Mouse (Mus musculus): ENCODE data around the gene Gpr152. TPM values are rescaled to one million over a fixed set of nuclear protein-coding genes. Genes with fewer than 3 reads are reported as not detected.
"Not testable (repeated sequence)": the region's sequence is repeated elsewhere in the genome, so short reads cannot be mapped to it uniquely, and the experiment has no call there.

Gpr152 gene
- total RNA-seq, 2 experiments from 2014 or later = not detected

DNA sequence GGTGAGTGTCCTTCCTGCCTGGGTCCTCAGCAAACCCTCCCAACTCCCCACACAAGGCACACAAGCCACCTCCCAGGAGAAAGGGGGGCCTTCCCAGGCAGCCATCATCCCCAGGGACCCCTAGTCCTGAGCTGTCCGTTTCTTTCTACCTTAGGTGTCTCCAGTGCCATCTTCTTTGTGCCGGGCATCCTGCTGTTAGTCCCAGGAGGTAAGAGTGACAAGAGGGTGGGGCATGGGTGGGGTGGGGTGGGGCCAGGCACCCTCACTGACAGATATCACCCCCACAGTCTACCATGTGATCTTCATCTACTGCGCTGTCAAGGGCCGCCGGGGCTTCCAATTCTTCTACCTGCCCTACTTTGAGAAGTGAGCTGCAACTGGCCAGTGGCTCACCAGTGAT lies 8.5 kb upstream of the Gpr152 start:
- DNase-seq = no peak

GRCm38 (mm10) chr19:4131768-4132167 lies 7.8 kb upstream of the Gpr152 start:
- no peak for DNase-seq

DNA sequence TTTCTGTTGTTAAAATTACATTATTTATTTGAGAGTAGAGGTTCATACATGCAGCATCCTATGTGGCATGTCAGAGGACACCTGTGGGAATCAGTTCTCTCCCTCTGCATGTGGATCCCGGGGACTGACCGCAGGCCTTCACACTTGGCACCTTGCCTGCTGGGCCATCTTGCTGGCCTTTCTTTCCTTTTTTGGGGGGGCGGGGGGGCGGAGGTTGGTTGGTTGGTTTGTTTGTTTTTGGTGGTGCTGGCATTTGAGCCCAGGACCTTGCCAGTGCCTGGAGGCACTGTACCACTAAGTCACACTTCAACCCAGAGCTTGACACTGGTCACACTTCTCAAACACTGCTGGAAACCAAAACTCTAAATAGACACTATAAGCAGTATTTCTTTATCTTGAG lies 5.2 kb upstream of the Gpr152 start:
- no peak for DNase-seq

DNA sequence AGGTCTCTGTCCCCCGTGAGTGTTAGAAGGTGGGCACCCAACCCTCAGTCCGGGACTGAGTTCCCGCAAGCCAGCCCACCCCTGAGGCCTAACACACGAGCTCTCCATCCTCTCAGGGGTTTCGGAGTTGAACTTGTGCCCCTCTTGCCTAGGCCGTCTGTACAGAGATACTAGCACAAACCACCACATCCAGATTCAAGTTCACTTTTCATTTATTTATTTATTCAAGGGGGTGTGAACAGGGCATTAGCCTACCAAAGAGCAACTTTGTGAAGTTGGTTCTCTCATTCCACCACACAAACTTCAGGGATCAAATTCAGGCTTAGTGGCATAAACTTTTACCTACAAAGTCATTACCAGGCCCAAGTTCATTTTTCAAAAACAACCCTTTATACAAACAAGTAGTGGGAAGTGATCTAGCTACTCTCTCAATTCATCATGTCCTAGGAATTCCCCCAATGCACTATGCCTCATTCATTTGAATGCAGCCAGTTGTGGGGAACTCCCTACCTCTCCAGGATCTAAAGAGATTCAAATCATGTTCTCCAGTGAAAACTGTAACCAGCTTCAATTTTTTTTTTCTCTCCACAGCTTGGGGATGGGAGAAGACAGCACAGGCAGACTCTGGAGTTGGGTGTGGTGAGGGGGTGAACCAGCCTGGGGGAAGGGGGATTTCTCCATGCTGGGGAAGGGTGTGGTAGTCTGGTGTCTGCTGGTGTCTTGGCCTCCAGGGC lies 4.2 kb upstream of the Gpr152 start:
- not testable (repeated sequence) for DNase-seq

GRCm38 (mm10) chr19:4135963-4136345 lies 3.6 kb upstream of the Gpr152 start:
- not testable (repeated sequence) for DNase-seq

- DNase-seq = no peak
Observed at GRCm38 (mm10) chr19:4136463-4136862, 3.1 kb upstream of the Gpr152 start.

DNA sequence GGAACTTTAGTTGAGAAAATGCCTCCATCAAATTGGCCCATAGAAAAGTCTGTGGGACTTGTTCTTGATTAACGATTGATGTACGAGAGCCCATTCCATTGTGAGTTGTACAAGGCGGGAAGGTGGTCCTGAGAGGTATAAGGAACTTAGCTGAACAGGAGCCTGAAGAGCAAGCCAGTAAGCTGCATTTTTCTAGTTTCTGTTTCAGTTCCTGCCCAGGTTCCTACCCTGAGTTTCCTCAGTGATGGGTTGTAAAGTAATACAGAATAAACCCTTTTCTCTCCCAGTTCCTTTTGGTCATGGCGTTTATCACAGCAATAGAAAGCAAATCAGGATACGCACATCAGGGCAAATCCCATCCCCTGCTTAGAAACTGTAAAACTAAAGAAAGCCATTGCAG lies 1.7 kb upstream of the Gpr152 start:
- no peak for DNase-seq

DNA sequence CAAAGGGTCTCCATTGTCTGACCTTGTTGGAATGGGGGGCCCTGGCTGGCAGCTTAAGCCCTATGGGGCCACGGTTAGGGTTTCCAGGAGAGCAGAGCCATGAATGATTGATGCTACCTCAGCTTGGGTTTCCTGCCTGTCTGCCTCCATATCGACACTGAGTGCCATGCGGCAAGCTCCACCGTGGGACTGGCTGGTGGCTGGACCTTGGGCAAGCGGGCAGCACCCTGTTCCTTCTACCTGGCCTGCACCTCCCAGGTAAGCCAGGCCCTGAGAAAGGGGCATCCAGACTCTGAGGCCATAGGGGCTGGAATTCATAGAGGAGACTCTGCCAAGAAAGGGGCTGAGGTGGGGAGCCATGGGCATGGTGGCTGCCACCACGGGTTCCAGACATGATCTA lies 560 bp downstream of the Gpr152 start:
- DNase-seq = no peak

- DNase-seq = no peak
Observed at GRCm38 (mm10) chr19:4142416-4143173, 3.0 kb downstream of the Gpr152 start.

DNA sequence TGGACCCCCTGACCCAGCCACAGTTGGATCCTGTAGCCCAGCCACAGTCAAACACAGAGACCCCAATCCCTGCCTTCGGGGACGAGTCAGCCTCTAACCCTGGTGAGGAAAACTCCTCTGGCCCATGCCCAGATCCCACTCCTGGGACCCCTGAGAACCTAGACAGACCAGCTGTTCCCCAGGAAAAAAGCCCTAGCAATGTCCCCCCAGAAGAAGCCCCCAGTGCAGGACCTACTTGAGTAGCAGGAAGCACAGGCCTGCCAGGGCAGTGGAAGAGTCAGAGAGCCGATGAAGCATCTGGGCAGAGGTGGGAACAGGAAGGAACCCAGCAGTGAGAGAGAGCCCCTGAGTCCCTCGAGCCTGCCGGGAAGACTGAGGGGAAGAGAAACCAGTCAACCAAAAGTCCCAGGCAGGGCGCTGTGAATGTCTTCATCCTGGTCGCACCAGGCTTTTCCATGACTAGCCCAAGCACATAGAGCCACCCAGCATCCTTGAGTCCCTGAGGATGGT lies 4.2 kb downstream of the Gpr152 start, which contains the start of gene Cabp4:
TSS of gene Cabp4 (minus strand) at position 275 of the 510 bp plus-strand sequence.
- no peak for DNase-seq

DNA sequence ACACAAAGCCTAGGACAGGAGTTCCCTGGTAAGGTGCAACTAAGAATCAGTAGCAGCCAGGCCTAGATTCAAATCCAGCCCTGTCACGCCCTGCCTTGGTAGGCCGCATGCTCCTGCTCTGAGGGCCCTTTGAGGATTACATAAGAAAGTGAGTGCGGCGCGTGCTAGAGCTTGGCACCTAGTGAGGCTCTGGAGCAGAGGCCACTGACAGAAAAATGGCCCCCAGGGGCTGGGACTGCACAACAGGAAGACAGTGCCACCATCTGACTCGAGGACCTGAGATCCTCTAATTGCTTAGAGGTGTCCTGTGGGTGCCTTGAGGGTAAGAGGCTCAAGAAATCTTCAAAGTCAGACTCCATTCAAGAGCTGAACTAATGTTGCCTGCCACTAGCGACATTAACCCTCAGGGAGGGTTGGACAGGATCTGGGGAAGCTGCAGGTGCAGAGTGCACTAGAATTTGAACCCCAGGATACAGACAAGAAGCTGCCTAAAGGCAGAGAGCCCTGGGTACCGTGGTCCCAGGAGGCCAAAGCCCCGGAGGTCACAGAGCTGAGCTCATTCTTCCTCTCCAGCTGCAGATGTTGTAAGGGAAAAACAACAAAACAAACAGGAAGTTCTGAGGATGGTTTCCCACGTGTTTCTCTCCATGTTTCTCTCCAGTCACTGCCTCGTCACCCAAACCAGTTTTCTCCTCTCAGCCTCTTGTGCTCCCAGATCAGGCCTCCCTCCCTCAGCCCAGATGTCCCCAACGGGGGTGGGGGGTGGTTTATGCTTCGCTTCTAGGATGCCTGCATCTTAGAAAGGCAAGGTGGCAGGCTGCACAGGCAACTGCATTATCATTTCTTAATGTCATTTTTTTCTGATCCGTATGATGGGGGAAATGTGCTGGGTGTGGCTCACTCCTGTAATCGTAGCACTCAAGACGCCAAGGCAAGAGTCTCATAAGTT lies 5.2 kb downstream of the Gpr152 start:
- no peak for DNase-seq

DNA sequence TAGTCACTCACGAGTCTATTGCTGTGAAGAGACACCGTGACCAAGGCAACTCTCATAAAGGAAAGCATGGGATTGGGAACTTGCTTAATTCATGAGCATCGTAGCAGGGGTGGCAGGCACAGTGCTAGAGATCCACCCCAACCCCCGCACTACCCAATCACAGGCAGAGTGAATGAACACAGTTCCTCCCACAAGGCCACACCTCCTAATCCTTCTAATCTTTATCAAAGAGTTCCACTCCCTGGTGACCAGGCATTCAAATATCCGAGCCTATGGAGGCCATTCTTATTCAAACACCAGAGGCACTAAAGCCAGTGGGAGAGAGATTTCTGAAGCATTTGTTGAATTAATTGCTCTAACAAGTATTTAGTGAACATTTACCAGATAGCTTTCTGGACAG lies 6.3 kb downstream of the Gpr152 start:
- no peak for DNase-seq

DNA sequence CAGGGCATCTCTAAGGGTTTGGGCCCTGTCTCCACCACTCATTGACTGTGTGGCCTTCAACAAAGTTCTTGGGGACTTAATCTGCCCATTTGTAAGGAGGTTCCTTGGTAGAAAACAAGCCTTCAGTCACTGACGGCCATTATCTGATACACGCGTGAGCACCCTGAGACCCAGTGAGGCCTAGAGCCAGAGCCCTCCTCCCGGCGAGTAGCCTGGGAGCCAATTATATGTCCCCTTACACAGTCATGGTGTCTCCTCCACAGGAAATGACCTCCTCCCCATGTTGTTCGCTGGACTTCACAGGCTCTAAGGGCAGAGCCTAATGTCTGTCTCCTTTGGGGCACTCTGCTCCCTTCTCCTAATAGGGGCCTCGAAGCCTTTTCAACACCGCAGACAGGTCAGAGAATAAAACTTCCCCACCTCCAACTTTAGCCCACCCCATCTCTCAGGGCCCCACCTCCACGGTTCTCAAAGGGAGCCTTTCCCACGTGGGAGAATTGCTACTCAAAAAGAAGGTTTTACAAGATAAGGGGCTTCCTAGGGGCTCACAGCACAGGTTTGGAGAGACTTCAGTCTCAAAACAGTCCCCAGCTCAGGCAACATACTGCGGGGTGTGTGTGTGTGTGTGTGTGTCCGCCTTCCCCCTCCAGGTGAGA lies 6.9 kb downstream of the Gpr152 start:
- DNase-seq = no peak

- no peak for DNase-seq
Observed at GRCm38 (mm10) chr19:4147022-4147405, 7.4 kb downstream of the Gpr152 start.

DNA sequence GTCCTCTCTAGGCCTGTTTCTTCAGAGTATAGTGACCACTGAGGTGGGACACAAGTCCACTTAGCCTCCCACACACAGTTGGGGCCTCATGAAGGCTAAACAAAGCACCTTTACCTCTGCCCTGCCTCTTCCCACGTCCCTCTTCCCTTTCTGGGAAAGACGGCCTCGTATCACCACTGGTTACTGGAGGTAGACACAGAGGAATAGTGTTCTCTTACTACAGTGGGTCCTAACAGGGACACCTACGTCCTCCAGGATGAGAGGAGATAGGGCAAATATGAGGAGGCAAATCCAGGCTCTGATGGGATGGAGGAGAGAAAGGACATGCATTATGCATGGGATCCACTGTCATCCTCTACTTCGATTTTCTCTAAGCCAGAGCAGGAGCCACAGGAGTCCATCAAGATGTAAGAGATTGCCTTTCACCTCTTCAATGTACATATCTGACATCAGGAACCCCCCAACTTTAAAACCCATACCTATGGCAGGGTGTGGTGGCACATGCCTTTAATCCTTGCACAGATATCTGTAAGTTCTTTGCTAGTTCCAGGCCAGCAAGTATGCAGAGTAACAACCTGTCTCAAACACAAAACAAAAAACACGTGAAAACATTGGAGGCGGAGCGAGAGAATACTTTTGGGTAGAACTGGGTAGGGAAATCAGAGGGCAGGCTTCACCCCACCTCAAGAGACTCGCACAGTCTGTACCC lies 8.3 kb downstream of the Gpr152 start:
- DNase-seq = no peak

DNA sequence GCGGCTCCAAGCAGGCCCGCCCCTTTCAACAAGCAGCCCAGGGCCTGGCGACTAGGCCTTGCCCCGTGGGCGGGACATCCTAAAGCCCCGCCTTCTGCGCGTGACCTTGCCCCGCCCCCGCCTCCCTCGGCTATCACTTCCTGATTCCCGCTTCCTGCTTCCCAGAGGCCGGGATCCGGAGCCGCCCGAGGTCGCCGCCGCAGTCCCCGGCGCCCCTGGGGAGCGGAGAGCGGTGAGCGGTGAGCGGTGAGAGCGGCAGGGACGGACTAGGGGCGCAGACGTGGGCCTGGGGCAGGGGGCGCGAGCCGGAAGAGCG lies 8.9 kb downstream of the Gpr152 start, which contains the start of gene Coro1b:
TSS of gene Coro1b (plus strand) at position 129 of the 316 bp plus-strand sequence.
- DNase-seq = peak; percentile 99

- no peak for DNase-seq
Observed at GRCm38 (mm10) chr19:4148819-4149218, 9.2 kb downstream of the Gpr152 start.

DNA sequence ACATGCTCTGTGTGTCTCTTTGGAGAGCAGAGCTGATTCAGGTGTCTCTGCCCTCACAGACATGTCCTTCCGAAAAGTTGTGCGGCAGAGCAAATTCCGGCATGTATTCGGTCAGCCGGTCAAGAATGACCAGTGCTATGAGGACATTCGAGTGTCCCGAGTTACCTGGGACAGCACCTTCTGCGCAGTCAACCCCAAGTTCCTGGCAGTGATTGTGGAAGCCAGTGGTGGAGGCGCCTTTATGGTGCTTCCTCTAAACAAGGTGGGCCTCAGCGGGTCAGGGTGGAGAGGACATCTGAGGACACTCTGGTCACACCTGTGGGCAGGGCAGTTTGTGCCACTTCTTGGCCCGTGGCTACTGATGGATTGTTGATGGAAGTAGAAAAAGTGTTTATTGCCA lies 9.7 kb downstream of the Gpr152 start:
- DNase-seq = no peak

- no peak for DNase-seq
Observed at GRCm38 (mm10) chr19:4149764-4150461, 10.3 kb downstream of the Gpr152 start.
